Mouse (Mus musculus) cerebellum, postnatal 25 days (tissue): Measurements from ENCODE around the gene Capn5.

Source experiments
- DNase-seq, 2 experiments: peaks; one replicate each; pipeline ENCODE4 v3.0.0; 2021; ENCODE audit warnings: mixed read lengths in 2 of 2

The Capn5 gene

DNA sequence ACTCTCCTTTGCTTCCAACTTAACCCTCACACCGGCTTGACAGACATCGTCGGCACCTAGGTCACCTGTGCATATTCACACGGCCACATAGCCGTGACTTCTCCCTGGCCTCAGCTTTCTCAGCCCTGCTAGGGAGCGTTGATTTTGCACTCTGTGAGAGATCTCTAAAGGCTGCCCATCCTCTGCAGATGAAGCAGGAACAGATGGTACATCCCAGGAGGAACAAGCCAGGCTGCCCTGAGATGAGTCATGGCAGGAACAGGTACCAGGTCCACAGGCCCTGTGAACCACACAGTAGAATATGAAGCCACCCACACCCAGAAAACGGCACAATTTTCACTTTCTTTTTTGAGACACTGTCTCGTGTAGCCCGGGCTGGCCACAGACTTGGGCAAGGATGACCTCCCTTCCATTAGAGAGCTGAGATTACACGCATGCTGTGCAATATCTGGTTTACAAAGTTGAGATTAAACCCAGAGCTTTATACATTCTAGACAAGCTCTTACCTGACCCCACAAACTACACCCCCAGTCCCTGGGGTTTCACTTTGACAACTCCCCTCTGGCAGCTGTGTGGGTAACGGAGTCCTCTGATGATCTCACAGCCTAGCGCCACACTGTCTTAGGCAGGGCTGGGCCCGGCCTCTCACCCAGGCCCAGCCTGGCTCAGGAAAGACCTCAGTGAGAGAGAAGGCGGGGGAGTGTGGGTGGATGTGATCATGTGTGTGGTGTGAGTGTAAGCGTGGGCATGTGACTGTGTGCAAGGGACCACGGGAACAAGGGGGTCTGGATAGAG is 69.2 kb downstream of the Capn5 start:
- peak; percentile 78 to 79 for DNase-seq

- DNase-seq = no peak
These were observed 71.8 kb downstream of the Capn5 start for GRCm38 (mm10) chr7:98106272-98106671.

DNA sequence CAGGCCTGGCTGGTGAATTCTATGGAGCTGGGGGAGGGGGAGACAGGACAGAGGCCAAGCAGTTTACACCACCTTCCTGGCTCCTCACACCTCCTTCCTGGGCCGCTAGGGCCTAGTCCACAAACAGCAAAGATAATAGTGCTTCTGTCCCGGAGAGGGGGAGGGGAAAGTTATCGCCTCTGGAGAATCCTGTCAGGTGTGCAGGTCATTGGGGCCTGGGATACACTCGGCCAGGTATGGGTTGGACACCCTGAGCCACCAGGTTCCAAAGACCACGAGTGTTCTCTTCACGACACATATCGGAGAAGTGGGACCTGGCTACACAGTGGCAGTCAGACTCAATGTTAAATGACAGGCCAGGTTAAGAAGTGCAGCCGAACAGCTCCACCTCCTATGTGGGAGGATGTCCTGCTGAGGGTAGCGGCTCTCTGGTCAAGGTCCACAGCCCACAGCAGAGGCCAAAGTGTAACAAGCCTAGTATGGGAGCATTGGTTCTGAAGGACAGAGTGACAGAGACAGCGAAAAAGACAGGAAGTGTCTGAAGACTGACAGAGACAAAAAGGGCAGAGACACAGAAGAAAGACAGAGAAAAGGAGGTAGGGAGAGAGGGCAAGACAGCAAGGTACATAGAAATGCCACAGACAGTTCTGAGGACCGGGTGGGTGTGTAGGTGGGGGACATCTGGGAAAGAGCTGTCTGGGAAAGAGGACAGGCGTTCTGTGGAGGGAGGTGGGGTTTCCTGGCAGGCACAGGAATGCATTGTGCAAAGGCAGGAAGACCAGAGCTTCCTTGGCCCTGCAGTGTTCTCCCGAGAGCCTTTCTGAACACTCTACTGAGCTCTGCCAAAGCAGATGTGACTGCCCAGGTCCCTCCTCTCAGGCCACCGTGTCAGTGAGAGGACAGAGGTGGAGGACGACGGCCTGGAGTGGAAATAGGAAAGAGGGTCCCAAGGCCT is 73.3 kb downstream of the Capn5 start:
- no peak for DNase-seq

GRCm38 (mm10) chr7:98103942-98104292 is 74.2 kb downstream of the Capn5 start:
- no peak for DNase-seq

GRCm38 (mm10) chr7:98103002-98103941 is 74.8 kb downstream of the Capn5 start:
- peak; percentile 89 to 94 for DNase-seq

- DNase-seq = no peak
These were observed 75.6 kb downstream of the Capn5 start for GRCm38 (mm10) chr7:98102488-98102887.

DNA sequence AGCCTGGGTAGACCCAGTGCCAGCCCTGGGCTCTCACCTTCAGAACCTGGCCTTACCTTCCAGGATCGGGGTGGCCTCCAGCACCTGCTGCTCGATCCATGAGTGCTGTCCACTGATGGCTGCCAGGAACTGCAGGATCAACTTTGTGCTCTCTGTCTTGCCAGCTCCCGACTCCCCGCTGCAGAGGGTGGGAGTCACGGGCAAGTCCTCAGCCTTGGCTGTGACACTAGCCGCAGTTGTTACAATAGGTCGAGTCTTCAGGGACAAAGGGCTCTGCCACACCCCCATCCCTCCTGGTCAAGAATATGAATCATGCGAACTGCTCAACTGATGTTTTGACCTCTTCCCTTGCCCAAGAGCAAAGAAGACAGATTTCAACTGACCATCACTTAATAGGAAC is 80.5 kb downstream of the Capn5 start:
- DNase-seq = no peak

- DNase-seq = no peak
These were observed 82.2 kb downstream of the Capn5 start for GRCm38 (mm10) chr7:98095852-98096251.

GRCm38 (mm10) chr7:98086346-98086745 is 91.7 kb downstream of the Capn5 start:
- no peak for DNase-seq

GRCm38 (mm10) chr7:98085314-98085713 is 92.8 kb downstream of the Capn5 start:
- DNase-seq = no peak

DNA sequence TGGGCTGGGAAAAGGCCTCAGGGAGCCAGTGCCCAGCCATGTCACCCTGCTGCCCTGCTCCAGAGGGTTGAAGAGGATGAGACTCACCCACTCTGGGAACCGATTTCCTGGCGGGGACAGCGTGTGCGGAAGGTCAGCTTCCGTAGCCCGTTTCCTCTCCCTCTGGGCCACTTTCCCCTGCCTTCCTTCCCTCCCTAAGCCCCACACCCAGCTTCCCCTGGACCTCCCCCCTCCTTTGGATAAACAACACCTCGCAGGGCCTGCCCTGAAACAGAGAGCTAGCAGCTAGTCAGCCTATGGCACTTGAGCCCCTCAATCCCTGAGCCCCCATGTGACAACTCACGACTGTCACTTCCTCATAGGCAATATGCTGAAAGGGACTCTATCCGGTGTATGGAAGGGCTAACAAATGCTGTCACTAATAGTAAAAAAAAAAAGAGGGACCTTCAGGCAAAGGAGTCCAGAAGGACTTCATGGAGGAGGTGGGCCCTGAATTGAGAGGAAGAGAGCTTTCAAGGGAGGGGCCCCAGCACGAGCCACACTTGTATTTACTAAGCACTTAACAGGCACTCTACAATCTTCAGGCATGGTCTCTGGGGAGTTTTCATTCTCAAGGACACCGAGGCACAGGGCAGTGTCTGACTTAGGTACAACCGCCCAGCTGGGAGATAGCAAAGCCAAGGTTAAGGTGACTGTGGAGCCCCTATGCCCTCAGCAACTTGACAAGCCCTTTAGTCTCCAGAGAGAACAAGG is 93.4 kb downstream of the Capn5 start:
- DNase-seq = no peak

- no peak for DNase-seq
These were observed 95.7 kb downstream of the Capn5 start for GRCm38 (mm10) chr7:98082376-98082775.

DNA sequence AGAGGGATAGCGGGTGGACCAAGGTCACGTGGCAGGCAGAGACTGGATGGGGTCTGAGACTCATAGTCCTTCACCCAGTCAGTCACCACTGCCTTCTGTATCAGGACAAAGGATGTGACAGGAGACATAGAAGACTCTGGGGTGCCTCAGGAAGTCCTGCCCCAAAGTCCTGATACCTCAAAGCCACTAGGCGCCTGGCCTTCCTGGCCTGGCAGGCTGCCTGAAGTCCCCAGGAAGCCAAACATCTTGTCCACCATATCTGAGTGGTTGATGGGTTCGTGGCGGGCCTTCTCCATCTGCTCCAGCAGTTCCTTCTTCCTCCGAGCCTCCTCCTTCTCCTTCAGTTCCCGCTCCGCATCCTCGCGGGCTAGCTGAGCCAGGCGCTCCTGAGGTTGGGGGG is 100.6 kb downstream of the Capn5 start:
- DNase-seq = no peak

DNA sequence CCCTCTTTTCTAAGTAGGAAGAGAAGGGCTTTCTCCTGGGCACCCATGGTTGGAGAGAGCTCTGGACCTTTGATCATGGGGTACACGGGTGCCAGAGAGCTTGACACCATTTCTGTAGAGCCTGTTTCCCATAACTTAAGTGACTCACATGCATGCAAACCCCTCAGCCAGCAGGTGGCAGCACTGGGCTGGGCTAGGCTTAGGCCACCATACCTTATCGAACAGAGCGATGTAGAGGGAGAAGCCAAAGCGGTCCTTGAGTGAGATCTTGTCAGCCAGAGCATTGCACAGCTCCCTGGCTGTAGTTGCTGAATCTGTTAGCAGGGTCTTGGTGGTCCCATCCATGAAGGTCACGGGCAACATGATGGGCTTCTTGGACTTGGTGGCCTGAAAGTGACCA is 106.5 kb downstream of the Capn5 start:
- peak; percentile 84 to 92 for DNase-seq
